In the genomic region with DNA sequence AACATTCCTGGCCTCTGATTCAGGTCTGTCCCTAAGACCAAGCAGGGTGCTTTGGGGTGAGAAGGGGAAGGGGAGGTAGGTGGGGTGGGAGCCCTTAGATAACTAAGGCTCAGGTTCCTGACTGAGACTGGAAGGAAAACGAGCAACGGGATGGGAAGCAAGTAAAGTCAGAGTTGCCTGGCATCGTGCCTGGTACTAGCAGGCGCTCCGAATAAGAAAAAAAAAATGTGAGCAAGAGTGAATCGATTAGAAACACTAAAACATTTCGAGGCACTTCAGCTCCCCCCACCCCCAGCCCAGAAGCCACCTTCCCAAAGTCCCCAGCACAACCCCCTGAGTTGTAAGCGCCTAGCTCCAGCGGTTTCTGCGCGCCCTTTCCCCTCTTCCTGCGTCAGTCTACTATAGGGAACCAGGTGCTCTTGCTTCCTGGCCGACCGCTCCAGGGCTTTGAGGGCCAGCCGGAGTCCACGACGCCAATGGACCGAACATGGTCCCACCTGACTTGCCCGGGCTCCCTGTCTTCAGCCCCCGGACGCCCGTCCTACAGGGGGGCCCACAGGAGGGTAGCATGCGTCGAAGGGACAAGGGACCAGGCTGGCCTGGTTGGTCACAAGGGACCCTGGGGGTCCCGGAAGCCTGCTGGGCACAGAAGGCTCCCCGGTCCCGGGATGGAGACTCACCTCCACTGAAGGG, we compare ENCODE assay signal across 8 mouse cellular contexts. TPM values are rescaled to one million over a fixed set of nuclear protein-coding genes. Genes with fewer than 3 reads are reported as not detected.
DNase-seq lines count a peak whose midpoint lies in the region; ATAC-seq and TF ChIP-seq lines count a peak whose summit lies in the region.

No protein-coding gene starts in this region.

- H3K9ac ChIP-seq in embryonic facial prominence, embryonic 13.5 days, result peak overlapping the region; percentile 68
- no peak overlapping the region for H3K9ac ChIP-seq in intestine, embryonic 14.5 days (ENCODE audit: low read length)
- H3K9ac ChIP-seq in lung, embryonic 14.5 days, result peak overlapping the region; percentile 44
- H3K9ac ChIP-seq in stomach, postnatal 0 days (ENCODE audit: low read length), result peak overlapping the region; percentile 43; the same call in 1 of the 2 replicates

- peaks cover 7% of the 10 kb centered on the region; the same call in 1 of the 2 replicates for H3K9me3 ChIP-seq in megakaryocyte, embryonic 14.5 days
- no peaks in the 10 kb centered on the region for H3K9me3 ChIP-seq in embryonic facial prominence, embryonic 13.5 days
- H3K9me3 ChIP-seq in intestine, embryonic 14.5 days (ENCODE audit: control insufficient read depth, low read length), result no peaks in the 10 kb centered on the region
- no peaks in the 10 kb centered on the region for H3K9me3 ChIP-seq in lung, embryonic 14.5 days (ENCODE audit: low read depth, low read length)
- H3K9me3 ChIP-seq in stomach, postnatal 0 days (ENCODE audit: control insufficient read depth, low read length), result no peaks in the 10 kb centered on the region

- no peak for ATAC-seq in megakaryocyte, adult 5-6 weeks (ENCODE audit: poor library complexity, severe bottlenecking)
- peak; percentile 44 for ATAC-seq in embryonic facial prominence, embryonic 13.5 days (ENCODE audit: insufficient number of reproducible peaks, insufficient read depth, low FRiP score, low TSS enrichment, low read depth)
- ATAC-seq in intestine, embryonic 14.5 days (replicated peaks; ENCODE audit: low FRiP score, low TSS enrichment, low read depth), result peak; percentile 55
- ATAC-seq in lung, embryonic 14.5 days (ENCODE audit: insufficient read depth), result peak; percentile 72
- ATAC-seq in stomach, postnatal 0 days (ENCODE audit: low FRiP score, low TSS enrichment), result peak; percentile 56

- peak overlapping the region; percentile 71 for H3K4me2 ChIP-seq in embryonic facial prominence, embryonic 13.5 days
- peak overlapping the region; percentile 58 for H3K4me2 ChIP-seq in intestine, embryonic 14.5 days (ENCODE audit: low read length)
- peak overlapping the region; percentile 67 for H3K4me2 ChIP-seq in lung, embryonic 14.5 days
- peak overlapping the region; percentile 63 for H3K4me2 ChIP-seq in stomach, postnatal 0 days (replicated peaks; ENCODE audit: low read depth)

- peak overlapping the region; percentile 64; the same call in 1 of the 2 replicates for H3K27ac ChIP-seq in embryonic facial prominence, embryonic 13.5 days
- no peak overlapping the region for H3K27ac ChIP-seq in intestine, embryonic 14.5 days (ENCODE audit: low read depth)
- H3K27ac ChIP-seq in lung, embryonic 14.5 days (ENCODE audit: low read depth), result no peak overlapping the region
- no peak overlapping the region for H3K27ac ChIP-seq in stomach, postnatal 0 days (replicated peaks)

- peak; percentile 51 for DNase-seq in intestine, embryonic 14.5 days (ENCODE audit: low spot score)
- peak; percentile 8 for DNase-seq in lung, embryonic 14.5 days
- peak; percentile 29 for DNase-seq in stomach, postnatal 0 days (ENCODE audit: low spot score)
- DNase-seq in spleen, postnatal 14 days (ENCODE audit: low spot score in 2 of 2), result no peak
- DNase-seq in right cerebral cortex, postnatal 36 days (ENCODE audit: low spot score in 2 of 2), result no peak

- TF ChIP-seq CTCF in lung, embryonic 14.5 days (IDR thresholded peaks at IDR 0.05; ENCODE audit: low read depth), result no peak
- no peak for TF ChIP-seq CTCF in stomach, postnatal 0 days (IDR thresholded peaks at IDR 0.05; ENCODE audit: low read depth)

- H3K36me3 ChIP-seq in megakaryocyte, embryonic 14.5 days (replicated peaks; ENCODE audit: low read length), result no peaks in the 10 kb centered on the region
- H3K36me3 ChIP-seq in embryonic facial prominence, embryonic 13.5 days, result no peaks in the 10 kb centered on the region
- H3K36me3 ChIP-seq in intestine, embryonic 14.5 days (ENCODE audit: control insufficient read depth, insufficient read depth, low read length), result no peaks in the 10 kb centered on the region
- H3K36me3 ChIP-seq in lung, embryonic 14.5 days (ENCODE audit: insufficient read depth), result no peaks in the 10 kb centered on the region
- H3K36me3 ChIP-seq in stomach, postnatal 0 days (ENCODE audit: control insufficient read depth, insufficient read depth, low read length), result no peaks in the 10 kb centered on the region

- peaks cover 9% of the 10 kb centered on the region for H3K27me3 ChIP-seq in megakaryocyte, embryonic 14.5 days (replicated peaks)
- H3K27me3 ChIP-seq in embryonic facial prominence, embryonic 13.5 days, result no peaks in the 10 kb centered on the region
- H3K27me3 ChIP-seq in intestine, embryonic 14.5 days (replicated peaks; ENCODE audit: control insufficient read depth, insufficient read depth, low read length), result no peaks in the 10 kb centered on the region
- H3K27me3 ChIP-seq in lung, embryonic 14.5 days (ENCODE audit: insufficient read depth, low read length), result no peaks in the 10 kb centered on the region
- H3K27me3 ChIP-seq in stomach, postnatal 0 days (ENCODE audit: control insufficient read depth, insufficient read depth, low read length), result no peaks in the 10 kb centered on the region

- 40% methylated on average over 27 of the region's 27 CpGs for WGBS in embryonic facial prominence, embryonic 13.5 days
- 16% methylated on average over 25 of the region's 27 CpGs for WGBS in intestine, embryonic 14.5 days
- 18% methylated on average over 26 of the region's 27 CpGs for WGBS in lung, embryonic 14.5 days
- 19% methylated on average over 23 of the region's 27 CpGs for WGBS in stomach, postnatal 0 days

- H3K4me3 ChIP-seq in megakaryocyte, embryonic 14.5 days (replicated peaks), result peak overlapping the region; percentile 79
- H3K4me3 ChIP-seq in embryonic facial prominence, embryonic 13.5 days, result peak overlapping the region; percentile 54
- H3K4me3 ChIP-seq in intestine, embryonic 14.5 days (ENCODE audit: low read depth, low read length), result peak overlapping the region; percentile 38
- H3K4me3 ChIP-seq in lung, embryonic 14.5 days (ENCODE audit: low read depth, low read length), result peak overlapping the region; percentile 41
- H3K4me3 ChIP-seq in stomach, postnatal 0 days (ENCODE audit: low read depth, low read length), result peak overlapping the region; percentile 44

- no peak for TF ChIP-seq EP300 in stomach, postnatal 0 days (optimal IDR thresholded peaks at IDR 0.05)

- H3K4me1 ChIP-seq in megakaryocyte, embryonic 14.5 days, result no peaks in the 10 kb centered on the region
- no peaks in the 10 kb centered on the region for H3K4me1 ChIP-seq in embryonic facial prominence, embryonic 13.5 days
- H3K4me1 ChIP-seq in intestine, embryonic 14.5 days (replicated peaks; ENCODE audit: control insufficient read depth, insufficient read depth, low read length), result no peaks in the 10 kb centered on the region
- H3K4me1 ChIP-seq in lung, embryonic 14.5 days (ENCODE audit: insufficient read depth), result no peaks in the 10 kb centered on the region
- no peaks in the 10 kb centered on the region for H3K4me1 ChIP-seq in stomach, postnatal 0 days (replicated peaks; ENCODE audit: control insufficient read depth, insufficient read depth)

RNA-seq across cellular contexts. Expression of gene Gabre, which starts 0.5 kb away (rescaled TPM):
- polyA plus RNA-seq in megakaryocyte, embryonic 14.5 days (2012; ENCODE audit: insufficient read depth, low replicate concordance), result not detected in 2 replicates
- total RNA-seq in megakaryocyte, adult 5-6 weeks (2015), result not detected in 2 replicates
- not detected in 2 replicates for total RNA-seq in megakaryocyte, adult 5-6 weeks (2017)
- polyA plus RNA-seq in embryonic facial prominence, embryonic 13.5 days (2015; fragmentation: Nextera tagmentation; extraction: Ambion mirVana), result 4.2 and 5.1 TPM in 2 replicates
- polyA plus RNA-seq in intestine, embryonic 14.5 days (2014; fragmentation: Nextera tagmentation; extraction: Ambion mirVana), result 2.2 and 2.7 TPM in 2 replicates
- polyA plus RNA-seq in lung, embryonic 14.5 days (2014; fragmentation: Nextera tagmentation; extraction: Ambion mirVana), result 2.3 TPM in 2 replicates
- polyA plus RNA-seq in stomach, postnatal 0 days (2015; fragmentation: Nextera tagmentation; extraction: Ambion mirVana), result 1.1 and 1.3 TPM in 2 replicates

RNA-seq across cellular contexts. Expression of gene Magea4, which starts 52.3 kb away (rescaled TPM):
- not detected in 2 replicates for polyA plus RNA-seq in megakaryocyte, embryonic 14.5 days (2012; ENCODE audit: insufficient read depth, low replicate concordance)
- not detected in 2 replicates for total RNA-seq in megakaryocyte, adult 5-6 weeks (2015)
- total RNA-seq in megakaryocyte, adult 5-6 weeks (2017), result not detected in 2 replicates
- polyA plus RNA-seq in embryonic facial prominence, embryonic 13.5 days (2015; fragmentation: Nextera tagmentation; extraction: Ambion mirVana), result not detected in 2 replicates
- polyA plus RNA-seq in intestine, embryonic 14.5 days (2014; fragmentation: Nextera tagmentation; extraction: Ambion mirVana), result not detected in 2 replicates
- polyA plus RNA-seq in lung, embryonic 14.5 days (2014; fragmentation: Nextera tagmentation; extraction: Ambion mirVana), result not detected in 2 replicates
- polyA plus RNA-seq in stomach, postnatal 0 days (2015; fragmentation: Nextera tagmentation; extraction: Ambion mirVana), result not detected in 2 replicates

Comparison
In these comparisons a context has a peak if more than half of its experiments do, and no peak if none do; other contexts are left out.
1. DNase-seq: peak in intestine, embryonic 14.5 days (single experiment), lung, embryonic 14.5 days (single experiment) and stomach, postnatal 0 days (single experiment); none in spleen, postnatal 14 days (0 of 2) and right cerebral cortex, postnatal 36 days (0 of 2).
2. Peak in every context shown above with its lines, with median percentiles within 50 percentile points of each other: H3K4me3 ChIP-seq and H3K4me2 ChIP-seq.